Mouse (Mus musculus) MEL (cell line): Measurements from ENCODE around the gene Crnkl1. TPM values are rescaled to one million over a fixed set of nuclear protein-coding genes. Genes with fewer than 3 reads are reported as not detected.

Experiments
- DNase-seq: peaks from one replicate; pipeline ENCODE4 v3.0.0; 2011; ENCODE audit warnings: low read depth, low spot score
- H3K27ac ChIP-seq: 2 replicates; pipeline ENCODE4 v1.5.1; 2012; ENCODE audit warnings: low read depth, mild to moderate bottlenecking, control low read depth, low read length, moderate library complexity; ENCODE audit not compliant: control insufficient read depth
- H3K27me3 ChIP-seq, 2 experiments: fragments of 150-350 bp in 1 of 2; sonication (generic) in 1 of 2; 2 replicates each; pipeline ENCODE4 v1.6.1; 2012; ENCODE audit warnings: low read length in 2 of 2, mild to moderate bottlenecking in 2 of 2, improper control_type of control experiment in 1 of 2, moderate library complexity in 1 of 2; ENCODE audit not compliant: insufficient read depth in 2 of 2, control insufficient read depth in 1 of 2
- H3K36me3 ChIP-seq, 2 experiments: 2 replicates each; pipeline ENCODE4 v1.6.1; 2012 to 2014; ENCODE audit warnings: low read length in 2 of 2, improper control_type of control experiment in 1 of 2, inconsistent platforms in 1 of 2, mild to moderate bottlenecking in 1 of 2; ENCODE audit not compliant: insufficient read depth in 2 of 2, control insufficient read depth in 1 of 2
- H3K4me1 ChIP-seq, 2 experiments: fragments of 150-350 bp in 1 of 2; sonication (generic) in 1 of 2; 2 replicates each; pipeline ENCODE4 v1.6.1; 2012; ENCODE audit warnings: low read length in 2 of 2, improper control_type of control experiment in 1 of 2, mild to moderate bottlenecking in 1 of 2; ENCODE audit not compliant: insufficient read depth in 2 of 2, control insufficient read depth in 1 of 2
- H3K4me3 ChIP-seq, 2 experiments: fragments of 150-350 bp in 1 of 2; sonication (generic) in 1 of 2; 2 replicates each; pipeline ENCODE4 v1.5.1; 2012; ENCODE audit warnings: low read depth in 2 of 2, low read length in 2 of 2, mild to moderate bottlenecking in 2 of 2, moderate library complexity in 2 of 2, control low read depth in 1 of 2, improper control_type of control experiment in 1 of 2; ENCODE audit not compliant: control insufficient read depth in 1 of 2, insufficient read depth in 1 of 2
- H3K79me2 ChIP-seq: 2 replicates; pipeline ENCODE4 v1.6.1; 2012; ENCODE audit warnings: mild to moderate bottlenecking, low read length, moderate library complexity; ENCODE audit not compliant: control insufficient read depth, poor library complexity, insufficient read depth
- H3K9ac ChIP-seq: 2 replicates; pipeline ENCODE4 v1.6.1; 2012; ENCODE audit warnings: low read depth, mild to moderate bottlenecking, control low read depth, low read length, moderate library complexity; ENCODE audit not compliant: control insufficient read depth, poor library complexity, severe bottlenecking
- H3K9me3 ChIP-seq: fragments of 150-350 bp; sonication (generic); replicated peaks from 2 replicates; pipeline ENCODE4 v1.6.1; 2012; ENCODE audit warnings: mild to moderate bottlenecking, low read length, improper control_type of control experiment, moderate library complexity; ENCODE audit not compliant: insufficient read depth
- E2F4 ChIP-seq: IDR thresholded peaks from 2 replicates; pipeline ENCODE4 v1.6.1; 2011; ENCODE audit warnings: low read depth, low read length, improper control_type of control experiment, borderline replicate concordance
- ELF1 ChIP-seq: IDR thresholded peaks from 2 replicates; pipeline ENCODE4 v1.6.1; 2014; ENCODE audit warnings: low read depth, mild to moderate bottlenecking, inconsistent platforms, low read length, improper control_type of control experiment, moderate library complexity
- EP300 ChIP-seq, 2 experiments: IDR thresholded peaks; 2 replicates each; pipeline ENCODE4 v1.6.1; 2011; ENCODE audit warnings: improper control_type of control experiment in 2 of 2, low read length in 2 of 2, low read depth in 1 of 2, mild to moderate bottlenecking in 1 of 2
- ETS1 ChIP-seq: IDR thresholded peaks from 2 replicates; pipeline ENCODE4 v1.6.1; 2012; ENCODE audit warnings: low read depth, mild to moderate bottlenecking, inconsistent platforms, low read length, improper control_type of control experiment, moderate library complexity
- GABPA ChIP-seq: IDR thresholded peaks from 2 replicates; pipeline ENCODE4 v1.6.1; 2012; ENCODE audit warnings: low read depth, mild to moderate bottlenecking, inconsistent platforms, low read length, improper control_type of control experiment, moderate library complexity
- GATA1 ChIP-seq: IDR thresholded peaks from 2 replicates; pipeline ENCODE4 v1.6.1; 2011; ENCODE audit warnings: low read depth, low read length, improper control_type of control experiment
- HCFC1 ChIP-seq: IDR thresholded peaks from 2 replicates; pipeline ENCODE4 v1.6.1; 2012; ENCODE audit warnings: low read depth, mild to moderate bottlenecking, inconsistent platforms, low read length, improper control_type of control experiment, moderate library complexity
- JUND ChIP-seq: IDR thresholded peaks from 2 replicates; pipeline ENCODE4 v1.6.1; 2011; ENCODE audit warnings: low read depth, mild to moderate bottlenecking, improper control_type of control experiment, low read length
- KAT2A ChIP-seq: conservative IDR thresholded peaks from 2 replicates; pipeline ENCODE4 v1.6.1; 2012; ENCODE audit warnings: low read depth, low read length, improper control_type of control experiment, inconsistent platforms
- MAFK ChIP-seq: IDR thresholded peaks from 2 replicates; pipeline ENCODE4 v1.6.1; 2011; ENCODE audit warnings: low read depth, mild to moderate bottlenecking, low read length, improper control_type of control experiment, borderline replicate concordance
- MEF2A ChIP-seq: IDR thresholded peaks from 2 replicates; pipeline ENCODE4 v1.6.1; 2014; ENCODE audit warnings: low read depth, mild to moderate bottlenecking, inconsistent platforms, low read length, improper control_type of control experiment; ENCODE audit not compliant: poor library complexity, insufficient replicate concordance, severe bottlenecking; ENCODE audit errors: extremely low read depth
- MYB ChIP-seq: IDR thresholded peaks from 2 replicates; pipeline ENCODE4 v1.6.1; 2011; ENCODE audit warnings: mild to moderate bottlenecking, low read depth, low read length, improper control_type of control experiment
- NELFE ChIP-seq: IDR thresholded peaks from 2 replicates; pipeline ENCODE4 v1.6.1; 2011; ENCODE audit warnings: low read depth, low read length, improper control_type of control experiment
- NRF1 ChIP-seq: IDR thresholded peaks from 2 replicates; pipeline ENCODE4 v1.6.1; 2014; ENCODE audit warnings: low read depth, mild to moderate bottlenecking, inconsistent platforms, low read length, improper control_type of control experiment, moderate library complexity; ENCODE audit not compliant: poor library complexity, insufficient read depth, severe bottlenecking
- POLR2AphosphoS5 ChIP-seq: IDR thresholded peaks from 2 replicates; pipeline ENCODE4 v1.6.1; 2012; ENCODE audit warnings: low read depth, borderline replicate concordance, mild to moderate bottlenecking, inconsistent platforms, low read length, moderate library complexity, mixed read lengths
- RAD21 ChIP-seq: IDR thresholded peaks from 2 replicates; pipeline ENCODE4 v1.6.1; 2011; ENCODE audit warnings: mild to moderate bottlenecking, low read depth, low read length, improper control_type of control experiment
- RCOR1 ChIP-seq: IDR thresholded peaks from 2 replicates; pipeline ENCODE4 v1.6.1; 2012; ENCODE audit warnings: low read depth, mild to moderate bottlenecking, inconsistent platforms, low read length, improper control_type of control experiment
- SIN3A ChIP-seq: IDR thresholded peaks from 2 replicates; pipeline ENCODE4 v1.6.1; 2012; ENCODE audit warnings: low read length, improper control_type of control experiment, inconsistent platforms
- SMC3 ChIP-seq: IDR thresholded peaks from 2 replicates; pipeline ENCODE4 v1.6.1; 2011; ENCODE audit warnings: low read depth, low read length, improper control_type of control experiment
- TCF12 ChIP-seq: IDR thresholded peaks from 2 replicates; pipeline ENCODE4 v1.6.1; 2014; ENCODE audit warnings: low read depth, mild to moderate bottlenecking, inconsistent platforms, low read length, improper control_type of control experiment, moderate library complexity
- ZC3H11A ChIP-seq: IDR thresholded peaks from 2 replicates; pipeline ENCODE4 v1.6.1; 2012; ENCODE audit warnings: low read depth, mild to moderate bottlenecking, inconsistent platforms, low read length, improper control_type of control experiment
- ZKSCAN1 ChIP-seq: IDR thresholded peaks from 2 replicates; pipeline ENCODE4 v1.6.1; 2012; ENCODE audit warnings: low read depth, mild to moderate bottlenecking, inconsistent platforms, low read length, improper control_type of control experiment, moderate library complexity
- ZNF384 ChIP-seq: IDR thresholded peaks from 2 replicates; pipeline ENCODE4 v1.6.1; 2012; ENCODE audit warnings: low read depth, mild to moderate bottlenecking, inconsistent platforms, low read length, improper control_type of control experiment
- polyA plus RNA-seq, 2 experiments: library from polyadenylated mRNA; stranded (reverse) in 1 of 2; unstranded in 1 of 2; fragments of >175 nt in 1 of 2; fragments of >200 nt in 1 of 2; gene quantifications; 2 replicates each; pipeline versions ENCODE4 v1.2.1 to v1.2.4; 2012; ENCODE audit warnings: low replicate concordance in 2 of 2, low read depth in 1 of 2; ENCODE audit not compliant: insufficient read length in 2 of 2, insufficient read depth in 1 of 2, missing spikeins in 1 of 2
- total RNA-seq: library from RNA; depleted of rRNA; stranded (reverse); fragments of 300-350 nt; gene quantifications from 2 replicates; pipeline ENCODE4 v1.2.3, GENCODE M21; 2012

Gene Crnkl1
- total and polyA plus RNA-seq, 3 experiments: 23.8 to 297 (median 30.3) TPM

DNA sequence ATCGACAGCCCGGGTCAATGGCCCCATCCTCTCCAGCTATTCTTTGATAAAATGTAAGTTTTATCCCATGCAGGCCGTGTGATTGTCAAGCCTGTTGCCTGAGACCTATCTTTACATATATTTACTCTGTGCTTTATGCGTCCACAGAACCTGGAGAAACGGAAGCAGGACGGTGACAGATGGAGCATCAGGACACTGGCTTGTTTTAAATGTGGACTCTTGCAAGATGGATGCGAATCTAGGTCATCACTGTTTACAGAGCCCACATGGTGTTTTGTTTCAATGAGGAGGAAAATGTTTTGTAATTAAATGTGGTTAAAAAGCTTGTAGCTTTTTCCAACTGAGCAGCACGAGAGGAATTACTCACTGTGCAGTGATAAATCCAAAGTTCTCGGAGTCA lies 36.7 kb downstream of the Crnkl1 start (continued):
- no peak for TF ChIP-seq ZC3H11A
- no peak for TF ChIP-seq ELF1
- no peak for TF ChIP-seq ZNF384

DNA sequence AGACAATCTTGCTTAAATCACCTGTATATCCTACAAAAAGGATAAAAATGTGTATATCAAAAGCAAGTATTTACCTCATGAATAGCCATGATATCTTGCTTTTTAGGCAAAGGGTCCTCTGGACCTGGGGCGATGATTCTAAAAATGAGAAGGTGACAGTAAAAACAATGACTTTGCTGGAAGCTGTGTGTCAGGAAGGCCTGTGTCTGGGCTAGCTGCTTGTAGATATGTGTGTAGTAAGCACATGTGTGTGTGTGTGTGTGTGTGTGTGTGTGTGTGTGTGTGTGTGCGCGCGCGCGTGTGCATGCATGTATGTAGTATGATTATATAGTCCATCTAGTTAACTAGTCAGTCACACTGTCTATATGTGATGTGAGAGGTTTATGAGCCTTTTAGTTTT lies 41.1 kb downstream of the Crnkl1 start:
- H3K36me3 ChIP-seq: no peaks in the 10 kb centered on the region
- no peak for DNase-seq
- no peak overlapping the region for H3K27ac ChIP-seq
- no peak for TF ChIP-seq SMC3
- no peak for TF ChIP-seq HCFC1
- no peak for TF ChIP-seq GABPA
- TF ChIP-seq GATA1: no peak
- TF ChIP-seq, all 39 proteins: peak for 0
- Histone ChIP-seq H3K4me1 (no peaks in the 10 kb centered on the region), H3K27me3 (no peaks in the 10 kb centered on the region), H3K9ac (no peak overlapping the region), H3K9me3 (no peaks in the 10 kb centered on the region), H3K79me2 (no peaks in the 10 kb centered on the region), H3K4me3 (no peak overlapping the region)

DNA sequence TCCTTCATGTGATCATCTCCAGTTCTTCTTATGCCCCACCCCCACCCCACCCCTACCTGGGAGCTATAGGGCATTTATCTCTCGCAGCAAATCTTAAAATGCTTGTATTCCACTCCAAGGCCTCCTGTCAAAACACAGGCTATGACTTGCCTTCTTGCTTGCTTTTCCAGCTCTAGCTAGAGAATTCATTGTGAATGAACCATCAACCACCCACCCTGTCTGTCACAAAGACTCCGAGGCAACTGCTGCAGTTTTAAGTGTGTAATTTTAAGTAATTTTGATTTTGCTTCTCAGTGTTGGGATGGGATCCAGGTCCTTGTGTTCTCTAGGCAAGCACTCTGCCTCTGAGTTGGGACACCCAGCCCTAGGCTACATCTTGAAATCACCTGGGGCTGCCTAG lies 44.2 kb downstream of the Crnkl1 start:
- H3K79me2 ChIP-seq: no peaks in the 10 kb centered on the region
- no peaks in the 10 kb centered on the region for H3K36me3 ChIP-seq
- no peaks in the 10 kb centered on the region for H3K4me1 ChIP-seq
- H3K27ac ChIP-seq: no peak overlapping the region
- no peak overlapping the region for H3K9ac ChIP-seq
- no peak overlapping the region for H3K4me3 ChIP-seq
- no peaks in the 10 kb centered on the region for H3K9me3 ChIP-seq
- H3K27me3 ChIP-seq: no peaks in the 10 kb centered on the region
- DNase-seq: no peak
- no peak for TF ChIP-seq ETS1
- TF ChIP-seq NRF1: no peak
- TF ChIP-seq SIN3A: no peak
- TF ChIP-seq MYB: no peak
- no peak for TF ChIP-seq RCOR1
- no peak for TF ChIP-seq MAFK
- TF ChIP-seq SMC3: no peak
- TF ChIP-seq KAT2A: no peak
- no peak for TF ChIP-seq JUND
- no peak for TF ChIP-seq RAD21
- TF ChIP-seq NELFE: no peak
- TF ChIP-seq TCF12: no peak
- no peak for TF ChIP-seq ZKSCAN1
- no peak for TF ChIP-seq MEF2A
- TF ChIP-seq E2F4: no peak
- TF ChIP-seq ZC3H11A: no peak
- TF ChIP-seq POLR2AphosphoS5: no peak
- TF ChIP-seq EP300 (IDR thresholded peaks at IDR 0.05; ENCODE audit: low read depth in 1 of 2, low read length in 2 of 2): no peak
- TF ChIP-seq, all 39 proteins: peak for 0
